Mouse (Mus musculus): Measurements from ENCODE around the gene Pla2g4a.

Pla2g4a gene

DNA sequence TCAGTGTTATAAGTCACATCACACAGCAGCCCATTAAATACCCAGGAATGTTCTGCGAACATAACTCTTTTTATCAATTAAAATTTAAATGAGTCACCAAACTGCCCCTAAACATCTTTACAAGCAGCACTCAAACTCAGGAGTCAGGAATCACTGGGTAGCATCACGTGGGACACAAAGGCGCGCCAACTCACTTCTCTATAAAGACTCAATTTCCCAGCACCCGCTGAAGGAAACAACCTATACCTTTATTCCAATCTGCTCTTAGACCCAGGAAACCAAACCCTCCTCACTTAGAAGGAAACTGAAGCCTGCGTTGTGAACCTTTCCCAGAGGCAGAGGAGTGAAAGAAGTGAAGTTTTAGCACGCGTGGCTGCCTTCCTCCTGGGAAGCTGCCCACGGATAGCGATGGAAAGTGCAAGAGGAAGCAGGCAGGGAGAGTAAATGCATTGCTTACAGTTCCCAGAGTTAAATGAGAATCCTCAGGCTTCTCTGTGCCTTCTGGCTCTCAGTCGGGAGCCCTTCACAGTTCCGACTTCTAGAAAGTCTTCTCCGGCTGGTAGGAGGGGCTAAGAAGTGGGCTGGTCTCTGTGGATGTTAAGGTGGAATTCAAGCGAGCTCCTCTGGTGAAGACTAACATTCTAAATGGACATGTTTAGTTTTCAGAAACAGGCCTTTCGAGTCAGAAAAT lies at the start of gene Pla2g4a:
Gene Pla2g4a, minus strand, starts transcription at position 557 of the 691 bp plus-strand sequence.
- in situ Hi-C loops (cut with MboI, MseI) = loop anchor here in 1 of 2 experiments (5.0 kb wide), 1 partner anchor 91 kb away; no protein-coding TSS in a partner anchor

DNA sequence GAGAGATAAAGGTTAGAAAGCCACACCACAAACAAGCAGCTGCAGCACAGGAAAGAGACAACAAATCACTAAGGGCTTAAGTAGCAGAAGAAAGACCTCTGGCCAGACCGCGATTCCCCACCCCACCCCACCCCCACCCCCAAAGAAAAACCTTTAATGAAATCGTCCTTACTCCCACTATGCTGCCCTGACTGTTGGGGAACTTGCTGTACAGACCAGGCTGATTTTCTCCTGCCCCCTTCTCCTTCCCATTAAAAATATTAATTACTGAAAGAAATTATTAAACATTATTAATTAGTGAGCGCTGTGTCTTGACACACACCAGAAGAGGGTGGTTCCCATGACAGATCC lies 49.5 kb upstream of the Pla2g4a start:
- in situ Hi-C loops (cut with MboI, MseI) = no loop called here

DNA sequence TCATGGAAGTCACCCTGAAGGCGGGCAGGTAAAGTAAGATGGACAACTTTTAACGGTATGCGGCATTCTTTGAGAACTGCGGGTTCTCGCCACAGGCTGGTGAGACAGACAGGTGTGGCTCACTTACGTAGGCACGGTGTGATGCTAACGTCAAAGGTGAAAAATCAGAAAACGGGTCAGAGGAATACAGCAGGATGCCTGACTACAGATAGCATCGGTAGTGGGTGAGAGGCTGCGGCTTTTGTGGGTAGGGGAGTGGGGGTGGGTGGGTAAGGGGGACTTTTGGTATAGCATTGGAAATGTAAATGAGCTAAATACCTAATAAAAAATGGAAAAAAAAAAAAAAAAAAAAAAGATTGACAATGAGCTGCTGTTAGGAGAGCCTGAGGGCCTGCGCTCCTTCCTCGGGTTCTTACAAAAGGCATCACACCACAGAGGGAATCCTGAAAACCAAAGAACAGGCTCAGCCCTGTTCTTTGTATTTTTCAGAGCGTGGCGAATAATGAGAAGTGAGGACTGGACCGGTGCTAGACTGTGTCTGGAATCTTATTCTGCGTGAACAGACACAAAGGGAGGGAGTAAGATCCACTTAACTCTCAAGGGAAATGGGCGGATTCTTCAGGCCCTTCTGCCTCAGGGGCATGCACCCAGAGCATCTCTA lies 49.0 kb upstream of the Pla2g4a start:
- in situ Hi-C loops (cut with MboI, MseI) = no loop called here

DNA sequence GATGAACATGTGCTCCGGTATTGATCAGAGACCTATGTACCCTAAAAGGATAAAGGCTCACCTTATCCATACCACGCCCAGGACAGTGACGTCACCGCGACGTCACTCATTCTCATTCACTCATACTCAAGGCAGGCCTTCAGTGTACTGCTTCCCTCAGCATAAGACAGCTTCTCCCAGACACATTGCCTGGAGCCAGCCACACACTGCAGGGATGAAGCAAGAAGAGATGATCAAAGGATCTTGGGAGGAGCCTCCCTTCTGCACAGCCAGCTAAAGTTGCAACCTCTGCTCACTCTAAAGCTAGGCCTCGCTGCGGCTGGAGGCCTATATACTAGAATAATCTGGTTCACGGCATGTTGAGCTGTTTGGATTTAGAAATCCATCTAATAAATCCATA lies 48.0 kb upstream of the Pla2g4a start:
- in situ Hi-C loops (cut with MboI, MseI) = no loop called here

GRCm38 (mm10) chr1:149975626-149976025 lies 14.5 kb upstream of the Pla2g4a start:
- in situ Hi-C loops (cut with MboI, MseI) = no loop called here

DNA sequence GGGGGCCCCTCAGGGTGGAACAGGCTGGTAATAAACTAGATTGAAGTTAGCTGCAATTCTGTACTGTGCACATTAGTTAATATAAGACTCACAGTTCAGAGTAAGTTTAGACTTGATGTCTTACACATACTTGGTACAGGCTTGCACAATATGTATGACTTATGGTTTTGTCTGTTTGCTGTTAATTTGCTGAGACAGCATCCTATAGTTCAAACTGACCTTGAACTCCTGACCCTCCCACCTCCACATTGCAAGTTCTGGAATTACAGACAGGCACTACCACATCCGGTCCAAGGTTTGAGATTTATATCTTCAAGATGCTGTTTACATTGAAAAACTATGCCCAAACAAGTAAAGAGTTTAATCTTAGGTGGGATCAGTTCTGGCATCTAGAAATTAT lies 4.7 kb upstream of the Pla2g4a start:
- in situ Hi-C loops (cut with MboI, MseI) = no loop called here

- in situ Hi-C loops (cut with MboI, MseI) = loop anchor here in 1 of 2 experiments (5.0 kb wide), 1 partner anchor 91 kb away; no protein-coding TSS in a partner anchor
Measured at GRCm38 (mm10) chr1:149961425-149962303, 574 bp upstream of the Pla2g4a start.

- in situ Hi-C loops (cut with MboI, MseI) = loop anchor here in 1 of 2 experiments (5.0 kb wide), 1 partner anchor 92 kb away; no protein-coding TSS in a partner anchor
Measured at GRCm38 (mm10) chr1:149960251-149960650, 839 bp downstream of the Pla2g4a start.

- in situ Hi-C loops (cut with MboI, MseI) = no loop called here
Measured at GRCm38 (mm10) chr1:149959069-149959468, 2.0 kb downstream of the Pla2g4a start.

GRCm38 (mm10) chr1:149955482-149955881 lies 5.6 kb downstream of the Pla2g4a start:
- in situ Hi-C loops (cut with MboI, MseI) = no loop called here

- in situ Hi-C loops (cut with MboI, MseI) = no loop called here
Measured at GRCm38 (mm10) chr1:149954026-149954425, 7.1 kb downstream of the Pla2g4a start.

- in situ Hi-C loops (cut with MboI, MseI) = no loop called here
Measured at GRCm38 (mm10) chr1:149952050-149952449, 9.0 kb downstream of the Pla2g4a start.

- in situ Hi-C loops (cut with MboI, MseI) = no loop called here
Measured at GRCm38 (mm10) chr1:149950656-149951055, 10.4 kb downstream of the Pla2g4a start.

DNA sequence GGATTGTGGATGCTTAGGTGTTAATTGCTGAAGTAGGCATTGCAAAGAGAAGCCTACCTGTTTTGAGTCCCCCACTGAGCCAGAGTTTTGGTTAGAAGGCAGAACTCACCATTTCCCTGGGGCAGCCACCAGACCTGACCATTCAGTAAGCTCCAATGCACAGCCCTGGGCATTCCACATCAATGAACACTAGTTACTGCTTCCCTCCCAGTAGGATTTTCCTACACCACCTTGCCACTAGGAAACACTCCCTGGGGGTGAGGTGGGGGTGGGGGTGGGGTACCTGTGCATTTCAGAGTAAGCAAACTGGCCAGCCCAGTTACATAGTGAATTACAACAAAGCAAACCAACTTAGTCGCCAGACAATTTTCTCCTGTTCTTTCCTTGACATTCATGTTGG lies 10.8 kb downstream of the Pla2g4a start:
- in situ Hi-C loops (cut with MboI, MseI) = no loop called here

GRCm38 (mm10) chr1:149949334-149949733 lies 11.8 kb downstream of the Pla2g4a start:
- in situ Hi-C loops (cut with MboI, MseI) = no loop called here

- in situ Hi-C loops (cut with MboI, MseI) = no loop called here
Measured at GRCm38 (mm10) chr1:149948066-149948825, 12.8 kb downstream of the Pla2g4a start.

DNA sequence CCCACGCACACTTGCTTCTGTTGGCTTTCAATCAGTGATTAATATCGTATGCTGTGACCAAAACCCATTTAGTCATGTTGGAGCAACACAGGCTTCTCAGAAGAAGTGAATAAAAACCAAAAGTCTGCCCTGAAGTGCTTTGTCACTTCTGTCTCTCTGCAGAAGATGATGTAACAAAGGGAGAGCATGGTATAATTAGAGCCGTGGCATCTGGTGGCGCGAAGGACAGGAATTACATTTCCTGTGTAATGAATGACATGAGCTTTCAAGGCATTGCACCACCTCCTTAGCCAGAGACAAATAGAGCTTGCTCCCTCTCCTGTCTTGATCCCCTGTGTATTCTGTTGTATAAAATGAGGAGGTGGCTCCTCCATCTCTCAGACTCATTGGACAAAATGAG lies 14.1 kb downstream of the Pla2g4a start:
- in situ Hi-C loops (cut with MboI, MseI) = no loop called here

- in situ Hi-C loops (cut with MboI, MseI) = no loop called here
Measured at GRCm38 (mm10) chr1:149946432-149946831, 14.7 kb downstream of the Pla2g4a start.

DNA sequence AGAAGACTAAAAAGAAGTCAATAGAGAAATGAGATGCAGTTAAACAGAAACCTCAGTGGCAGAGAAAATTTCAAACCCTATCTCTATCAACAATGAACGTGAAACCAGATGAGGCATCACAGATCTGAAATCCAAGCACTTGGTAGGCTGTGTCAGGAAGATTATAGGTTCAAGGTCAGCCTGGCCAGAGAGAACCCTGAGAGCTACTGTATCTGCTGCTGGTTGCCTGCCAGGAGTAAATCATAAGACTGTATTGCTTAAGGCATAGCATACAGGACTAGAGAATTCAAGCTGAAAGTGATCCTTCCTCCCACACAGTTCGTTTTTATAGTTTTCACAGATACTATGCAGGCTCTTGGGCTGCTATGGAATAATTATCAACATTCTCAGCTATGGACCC lies 17.5 kb downstream of the Pla2g4a start:
- in situ Hi-C loops (cut with MboI, MseI) = no loop called here

DNA sequence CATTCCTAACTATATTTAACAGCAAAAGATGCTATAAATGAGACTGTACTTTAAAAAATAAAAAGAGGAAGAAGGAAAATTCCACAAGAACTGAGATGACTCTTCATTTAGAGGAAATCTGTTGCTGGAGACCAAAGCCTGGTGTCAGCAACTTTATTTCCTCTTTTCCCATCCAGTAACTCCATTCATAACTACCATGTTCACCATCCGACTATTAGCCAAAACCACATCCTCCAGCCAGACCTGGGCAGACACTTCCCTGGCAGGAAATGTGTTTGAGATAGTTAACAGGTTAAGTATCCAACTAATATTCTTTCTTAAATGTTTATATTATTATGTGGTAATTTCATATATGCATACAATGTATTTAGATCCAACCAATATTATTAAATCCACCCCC lies 20.8 kb downstream of the Pla2g4a start:
- in situ Hi-C loops (cut with MboI, MseI) = no loop called here

GRCm38 (mm10) chr1:149939261-149940032 lies 21.6 kb downstream of the Pla2g4a start:
- in situ Hi-C loops (cut with MboI, MseI) = no loop called here
